Mouse (Mus musculus) embryonic facial prominence, embryonic 12.5 days (tissue): ENCODE measurements around the gene Pgpep1. TPM values are rescaled to one million over a fixed set of nuclear protein-coding genes. Genes with fewer than 3 reads are reported as not detected.

Experiments used
- polyA plus RNA-seq: library from polyadenylated mRNA; unstranded; fragments of >200 nt; fragmentation: Nextera tagmentation; extraction: Ambion mirVana; gene quantifications from 2 replicates; pipeline ENCODE4 v1.2.1, GENCODE M21; 2016

Pgpep1 gene
- polyA plus RNA-seq, 1 experiment from 2014 or later = 59.5 TPM

Other genes with a start within 250 kb of the Pgpep1 start
- gene Crtc1, start 220.8 kb downstream of the Pgpep1 start, polyA plus RNA-seq = 22.1 and 24.1 TPM in 2 replicates
- gene Klhl26, start 183.4 kb downstream of the Pgpep1 start, polyA plus RNA-seq = 27.7 and 29.6 TPM in 2 replicates
- gene Tmem59l, start 173.0 kb downstream of the Pgpep1 start, polyA plus RNA-seq = 27.1 and 29.6 TPM in 2 replicates
- gene Crlf1, start 167.2 kb downstream of the Pgpep1 start, polyA plus RNA-seq = 70.1 and 74.4 TPM in 2 replicates
- 145 and 146 TPM in 2 replicates for gene Rex1bd, start 153.6 kb downstream of the Pgpep1 start, polyA plus RNA-seq
- gene Uba52, start 149.6 kb downstream of the Pgpep1 start, polyA plus RNA-seq = 863 and 916 TPM in 2 replicates
- 306 and 327 TPM in 2 replicates for gene Fkbp8, start 132.7 kb downstream of the Pgpep1 start, polyA plus RNA-seq
- 53.0 and 54.7 TPM in 2 replicates for gene Kxd1, start 132.4 kb downstream of the Pgpep1 start, polyA plus RNA-seq
- 19.1 TPM in 2 replicates for gene Ell, start 120.9 kb downstream of the Pgpep1 start, polyA plus RNA-seq
- 185 and 195 TPM in 2 replicates for gene Isyna1, start 66.0 kb downstream of the Pgpep1 start, polyA plus RNA-seq
- gene Ssbp4, start 51.5 kb downstream of the Pgpep1 start, polyA plus RNA-seq = 134 and 142 TPM in 2 replicates
- gene Lrrc25, start 44.2 kb downstream of the Pgpep1 start, polyA plus RNA-seq = 1.1 and 1.2 TPM in 2 replicates
- not detected in 2 replicates for gene Gdf15, start 27.9 kb downstream of the Pgpep1 start, polyA plus RNA-seq
- 303 and 326 TPM in 2 replicates for gene Lsm4, start 12.9 kb upstream of the Pgpep1 start, polyA plus RNA-seq
- gene Jund, start 38.6 kb upstream of the Pgpep1 start, polyA plus RNA-seq = 142 and 150 TPM in 2 replicates
- gene Iqcn, start 43.1 kb upstream of the Pgpep1 start, polyA plus RNA-seq = not detected in 2 replicates
- gene Gm3336, start 58.2 kb upstream of the Pgpep1 start, polyA plus RNA-seq = not detected in 2 replicates
- 0.17 and 0.29 TPM in 2 replicates for gene Pde4c, start 63.3 kb upstream of the Pgpep1 start, polyA plus RNA-seq
- gene Rab3a, start 94.3 kb upstream of the Pgpep1 start, polyA plus RNA-seq = 27.0 and 27.6 TPM in 2 replicates
- gene Mpv17l2, start 100.6 kb upstream of the Pgpep1 start, polyA plus RNA-seq = 32.7 and 35.7 TPM in 2 replicates
- gene Pik3r2, start 116.3 kb upstream of the Pgpep1 start, polyA plus RNA-seq = 76.8 and 78.0 TPM in 2 replicates
- gene Mast3, start 144.7 kb upstream of the Pgpep1 start, polyA plus RNA-seq = 13.7 and 13.9 TPM in 2 replicates
- gene Il12rb1, start 148.1 kb upstream of the Pgpep1 start, polyA plus RNA-seq = 0.13 TPM in 1 of 2 replicates, not detected in the other
- gene Arrdc2, start 179.3 kb upstream of the Pgpep1 start, polyA plus RNA-seq = 6.9 and 7.5 TPM in 2 replicates
- gene Kcnn1, start 202.9 kb upstream of the Pgpep1 start, polyA plus RNA-seq = 6.7 and 7.0 TPM in 2 replicates
- gene Ccdc124, start 213.5 kb upstream of the Pgpep1 start, polyA plus RNA-seq = 123 and 126 TPM in 2 replicates
- gene Slc5a5, start 232.4 kb upstream of the Pgpep1 start, polyA plus RNA-seq = 0.19 and 0.20 TPM in 2 replicates
- 3,568 and 3,610 TPM in 2 replicates for gene Rpl18a, start 237.0 kb upstream of the Pgpep1 start, polyA plus RNA-seq
- 63.1 and 64.6 TPM in 2 replicates for gene Map1s, start 245.5 kb upstream of the Pgpep1 start, polyA plus RNA-seq